In genomic region chr11:98775348-98776051, GRCm38 (mm10) we compare ENCODE assay signal across 8 mouse cellular contexts. TPM values are rescaled to one million over a fixed set of nuclear protein-coding genes. Genes with fewer than 3 reads are reported as not detected.
A peak's percentile ranks its signal among the peaks of the same experiment; 100 is the strongest.
DNase-seq lines count a peak whose midpoint lies in the region; ATAC-seq and TF ChIP-seq lines count a peak whose summit lies in the region.

No protein-coding gene starts in this region.

- H3K9me3 ChIP-seq in lung, postnatal 0 days (ENCODE audit: low read length), result no peaks in the 10 kb centered on the region

- H3K27me3 ChIP-seq in lung, postnatal 0 days (replicated peaks; ENCODE audit: insufficient read depth, low read length), result no peaks in the 10 kb centered on the region

- peaks cover 37% of the 10 kb centered on the region for H3K4me1 ChIP-seq in lung, postnatal 0 days (ENCODE audit: insufficient read depth, low read depth, low read length)

- H3K9ac ChIP-seq in lung, postnatal 0 days (replicated peaks; ENCODE audit: low read depth), result peak overlapping the region; percentile 19; the same call in 1 of the 2 replicates

- H3K4me2 ChIP-seq in lung, postnatal 0 days (replicated peaks; ENCODE audit: low read depth, low read length), result peak overlapping the region; percentile 57

- peak overlapping the region; percentile 96 for H3K27ac ChIP-seq in lung, postnatal 0 days (ENCODE audit: low read length)

- TF ChIP-seq EP300 in lung, postnatal 0 days (IDR thresholded peaks at IDR 0.05), result peak; percentile 96

- H3K36me3 ChIP-seq in lung, postnatal 0 days (ENCODE audit: insufficient read depth, low read length), result peaks cover 7% of the 10 kb centered on the region; the same call in 1 of the 2 replicates

- peak overlapping the region; percentile 48 for H3K4me3 ChIP-seq in lung, postnatal 0 days (ENCODE audit: low read depth, low read length)

- DNase-seq in MEL-GATA-1-ER (ENCODE audit: extremely low read depth, low read depth), result peak; percentile 95
- peak; percentile 99 for DNase-seq in cerebellum, adult 8-10 months
- peak; percentile 97 for DNase-seq in forelimb bud, embryonic 11.5 days (ENCODE audit: low read depth, low spot score)
- peak; percentile 100 for DNase-seq in layer of hippocampus, adult 9-11 months
- peak; percentile 99 for DNase-seq in lung, postnatal 0 days (ENCODE audit: low spot score)
- DNase-seq in ovary, postnatal 10 days (ENCODE audit: low spot score), result peak; percentile 93
- DNase-seq in thymus, postnatal 0 days (ENCODE audit: low spot score), result peak; percentile 84

- WGBS in lung, postnatal 0 days, result 4% methylated on average over 15 of the region's 15 CpGs

- ATAC-seq in hematopoietic stem cell, adult 5-6 weeks (replicated peaks in 1 of 2; ENCODE audit: insufficient read depth in 1 of 2, low FRiP score in 2 of 2, low TSS enrichment in 1 of 2, low read depth in 1 of 2, poor library complexity in 2 of 2, severe bottlenecking in 2 of 2), result peak; percentile 56 to 57
- peak; percentile 67 for ATAC-seq in lung, postnatal 0 days

- TF ChIP-seq CTCF in lung, postnatal 0 days (IDR thresholded peaks at IDR 0.05), result peak; percentile 11; the same call in 1 of the 2 replicates

RNA-seq across cellular contexts. Expression of gene Nr1d1, which starts 0.4 kb away (rescaled TPM):
- total RNA-seq in hematopoietic stem cell, adult 5-6 weeks (2017), result 0.81 and 1.8 TPM in 2 replicates
- 6.9 and 8.9 TPM in 2 replicates for polyA plus RNA-seq in lung, postnatal 0 days (2015; fragmentation: Nextera tagmentation; extraction: Ambion mirVana)
- 2.6 and 3.0 TPM in 2 replicates for polyA plus RNA-seq in thymus, postnatal 0 days (2015; fragmentation: Nextera tagmentation; extraction: Ambion mirVana)

RNA-seq across cellular contexts. Expression of gene Msl1, which starts 19.8 kb away (rescaled TPM):
- total RNA-seq in hematopoietic stem cell, adult 5-6 weeks (2017), result 81.7 and 82.7 TPM in 2 replicates
- polyA plus RNA-seq in lung, postnatal 0 days (2015; fragmentation: Nextera tagmentation; extraction: Ambion mirVana), result 16.3 and 21.3 TPM in 2 replicates
- polyA plus RNA-seq in thymus, postnatal 0 days (2015; fragmentation: Nextera tagmentation; extraction: Ambion mirVana), result 14.4 and 20.4 TPM in 2 replicates

RNA-seq across cellular contexts. Expression of gene Casc3, which starts 29.2 kb away (rescaled TPM):
- total RNA-seq in hematopoietic stem cell, adult 5-6 weeks (2017), result 22.8 and 34.9 TPM in 2 replicates
- 22.7 and 22.9 TPM in 2 replicates for polyA plus RNA-seq in lung, postnatal 0 days (2015; fragmentation: Nextera tagmentation; extraction: Ambion mirVana)
- 21.8 and 23.8 TPM in 2 replicates for polyA plus RNA-seq in thymus, postnatal 0 days (2015; fragmentation: Nextera tagmentation; extraction: Ambion mirVana)

RNA-seq across cellular contexts. Expression of gene Thra, which starts 35.1 kb away (rescaled TPM):
- total RNA-seq in hematopoietic stem cell, adult 5-6 weeks (2017), result 25.3 and 36.8 TPM in 2 replicates
- polyA plus RNA-seq in lung, postnatal 0 days (2015; fragmentation: Nextera tagmentation; extraction: Ambion mirVana), result 38.1 and 40.5 TPM in 2 replicates
- 7.3 and 9.1 TPM in 2 replicates for polyA plus RNA-seq in thymus, postnatal 0 days (2015; fragmentation: Nextera tagmentation; extraction: Ambion mirVana)

RNA-seq across cellular contexts. Expression of gene Med24, which starts 46.3 kb away (rescaled TPM):
- total RNA-seq in hematopoietic stem cell, adult 5-6 weeks (2017), result 25.7 and 30.2 TPM in 2 replicates
- polyA plus RNA-seq in lung, postnatal 0 days (2015; fragmentation: Nextera tagmentation; extraction: Ambion mirVana), result 19.9 and 20.6 TPM in 2 replicates
- 48.3 and 48.5 TPM in 2 replicates for polyA plus RNA-seq in thymus, postnatal 0 days (2015; fragmentation: Nextera tagmentation; extraction: Ambion mirVana)

Comparison
In these comparisons a context has a peak if more than half of its experiments do, and no peak if none do; other contexts are left out.
1. Peak in every context shown above with its lines: DNase-seq, ATAC-seq, H3K4me3 ChIP-seq and H3K27ac ChIP-seq.